Mouse (Mus musculus) liver, embryonic 11.5 days (tissue): Measurements from ENCODE around the gene Tfcp2. TPM values are rescaled to one million over a fixed set of nuclear protein-coding genes. Genes with fewer than 3 reads are reported as not detected.

ENCODE experiments used
- ATAC-seq: fragments of 200-750 bp; cut with Nextera tagmentation; replicated peaks from 2 replicates; pipeline ENCODE4 v1.8.0; 2017; ENCODE audit warnings: moderate number of reproducible peaks, mild to moderate bottlenecking, moderate TSS enrichment, moderate library complexity; ENCODE audit not compliant: low FRiP score
- DNase-seq: peaks from one replicate; pipeline ENCODE4 v3.0.0-alpha.2; 2017; ENCODE audit warnings: low spot score
- H3K27ac ChIP-seq: fragments of 300-500 bp; sonication (generic); 2 replicates; pipeline ENCODE4 v1.5.1; 2014; ENCODE audit warnings: mild to moderate bottlenecking, low read depth, low read length, control low read depth
- H3K27me3 ChIP-seq: fragments of 300-500 bp; sonication (generic); replicated peaks from 2 replicates; pipeline ENCODE4 v1.6.1; 2014; ENCODE audit warnings: low read length, mixed read lengths; ENCODE audit not compliant: control insufficient read depth, insufficient read depth
- H3K36me3 ChIP-seq: fragments of 300-500 bp; sonication (generic); 2 replicates; pipeline ENCODE4 v1.6.1; 2014; ENCODE audit warnings: mild to moderate bottlenecking, low read length, moderate library complexity, mixed read lengths; ENCODE audit not compliant: control insufficient read depth, insufficient read depth
- H3K4me1 ChIP-seq: fragments of 300-500 bp; sonication (generic); replicated peaks from 2 replicates; pipeline ENCODE4 v1.6.1; 2014; ENCODE audit warnings: low read length, mixed read lengths; ENCODE audit not compliant: control insufficient read depth, insufficient read depth
- H3K4me2 ChIP-seq: fragments of 300-500 bp; sonication (generic); 2 replicates; pipeline ENCODE4 v1.6.1; 2014; ENCODE audit warnings: mild to moderate bottlenecking, control low read depth, moderate library complexity
- H3K4me3 ChIP-seq: fragments of 300-500 bp; sonication (generic); 2 replicates; pipeline ENCODE4 v1.5.1; 2014; ENCODE audit warnings: low read depth, low read length, control low read depth
- H3K9ac ChIP-seq: fragments of 300-500 bp; sonication (generic); 2 replicates; pipeline ENCODE4 v1.6.1; 2014; ENCODE audit warnings: low read depth, low read length, control low read depth
- H3K9me3 ChIP-seq: fragments of 300-500 bp; sonication (generic); 2 replicates; pipeline ENCODE4 v1.6.1; 2016; ENCODE audit warnings: low read length, inconsistent platforms, mixed read lengths; ENCODE audit not compliant: control insufficient read depth
- WGBS: fragments of 180-500 bp; shearing (Covaris S2); extraction: QIAGEN DNeasy Blood & Tissue Kit; methylation state at CpG from one replicate; pipeline ENCODE4 v1.1.7; 2014; 5-methylcytosine and 5-hydroxymethylcytosine counted together
- polyA plus RNA-seq: library from polyadenylated mRNA; unstranded; fragments of >200 nt; fragmentation: Nextera tagmentation; extraction: Ambion mirVana; gene quantifications from 2 replicates; pipeline ENCODE4 v1.2.1, GENCODE M21; 2014

Tfcp2 gene
- polyA plus RNA-seq, 1 experiment from 2014 or later = 12.8 TPM

- DNase-seq (no peak), ATAC-seq (no peak)
- no peaks in the 10 kb centered on the region for H3K9me3 ChIP-seq
- no peak overlapping the region for H3K9ac ChIP-seq
- H3K27me3 ChIP-seq = no peaks in the 10 kb centered on the region; the same call in 1 of the 2 replicates
- no peaks in the 10 kb centered on the region for H3K4me1 ChIP-seq
- H3K27ac ChIP-seq = no peak overlapping the region
- no peak overlapping the region for H3K4me2 ChIP-seq
- H3K4me3 ChIP-seq = no peak overlapping the region
- 56% methylated on average over 7 of the region's 8 CpGs for WGBS
- H3K36me3 ChIP-seq = no peaks in the 10 kb centered on the region
Observed at GRCm38 (mm10) chr15:100590436-100590835, 38.6 kb upstream of the Tfcp2 start.

GRCm38 (mm10) chr15:100588297-100588696 is 36.5 kb upstream of the Tfcp2 start:
- DNase-seq (no peak), ATAC-seq (no peak)
- H3K4me2 ChIP-seq = no peak overlapping the region
- no peak overlapping the region for H3K9ac ChIP-seq
- no peaks in the 10 kb centered on the region for H3K36me3 ChIP-seq
- no peaks in the 10 kb centered on the region for H3K9me3 ChIP-seq
- WGBS = 46% methylated on average over 6 of the region's 6 CpGs
- no peak overlapping the region for H3K4me3 ChIP-seq
- no peaks in the 10 kb centered on the region for H3K4me1 ChIP-seq
- no peak overlapping the region for H3K27ac ChIP-seq
- no peaks in the 10 kb centered on the region; the same call in 1 of the 2 replicates for H3K27me3 ChIP-seq

- 77% methylated on average over 4 of the region's 4 CpGs for WGBS
- no peak for ATAC-seq
- no peaks in the 10 kb centered on the region for H3K36me3 ChIP-seq
- no peak overlapping the region for H3K27ac ChIP-seq
- H3K9me3 ChIP-seq = no peaks in the 10 kb centered on the region
- H3K27me3 ChIP-seq = no peaks in the 10 kb centered on the region; the same call in 1 of the 2 replicates
- H3K4me1 ChIP-seq = no peaks in the 10 kb centered on the region
- H3K4me2 ChIP-seq = no peak overlapping the region
- no peak overlapping the region for H3K4me3 ChIP-seq
- no peak overlapping the region for H3K9ac ChIP-seq
- no peak for DNase-seq
Observed at GRCm38 (mm10) chr15:100587166-100587565, 35.4 kb upstream of the Tfcp2 start.

- no peak for ATAC-seq
- DNase-seq = no peak
- no peaks in the 10 kb centered on the region; the same call in 1 of the 2 replicates for H3K27me3 ChIP-seq
- H3K4me2 ChIP-seq = no peak overlapping the region
- H3K36me3 ChIP-seq = no peaks in the 10 kb centered on the region
- no peak overlapping the region for H3K27ac ChIP-seq
- no peaks in the 10 kb centered on the region for H3K4me1 ChIP-seq
- no peak overlapping the region for H3K9ac ChIP-seq
- H3K9me3 ChIP-seq = no peaks in the 10 kb centered on the region
- no peak overlapping the region for H3K4me3 ChIP-seq
- 87% methylated on average over 16 of the region's 16 CpGs for WGBS
Observed at GRCm38 (mm10) chr15:100585931-100586330, 34.1 kb upstream of the Tfcp2 start.

GRCm38 (mm10) chr15:100580108-100580507 is 28.3 kb upstream of the Tfcp2 start:
- H3K9me3 ChIP-seq = no peaks in the 10 kb centered on the region
- DNase-seq (no peak), ATAC-seq (no peak)
- H3K27ac ChIP-seq = no peak overlapping the region
- no peaks in the 10 kb centered on the region for H3K36me3 ChIP-seq
- H3K4me3 ChIP-seq = no peak overlapping the region
- H3K9ac ChIP-seq = no peak overlapping the region
- no peak overlapping the region for H3K4me2 ChIP-seq
- no peaks in the 10 kb centered on the region for H3K4me1 ChIP-seq
- no peaks in the 10 kb centered on the region; the same call in 1 of the 2 replicates for H3K27me3 ChIP-seq
- 89% methylated on average over 10 of the region's 10 CpGs for WGBS

GRCm38 (mm10) chr15:100577972-100578371 is 26.2 kb upstream of the Tfcp2 start:
- Histone ChIP-seq H3K9me3 (no peaks in the 10 kb centered on the region), H3K27ac (no peak overlapping the region), H3K9ac (no peak overlapping the region), H3K36me3 (no peaks in the 10 kb centered on the region), H3K4me2 (no peak overlapping the region), H3K27me3 (no peaks in the 10 kb centered on the region; the same call in 1 of the 2 replicates), H3K4me3 (no peak overlapping the region), H3K4me1 (no peaks in the 10 kb centered on the region)
- WGBS = 81% methylated on average over 16 of the region's 16 CpGs
- DNase-seq (no peak), ATAC-seq (no peak)

- no peaks in the 10 kb centered on the region for H3K36me3 ChIP-seq
- no peak for DNase-seq
- WGBS = 71% methylated on average over 6 of the region's 6 CpGs
Observed at GRCm38 (mm10) chr15:100576810-100577209, 25.0 kb upstream of the Tfcp2 start.

GRCm38 (mm10) chr15:100576392-100576791 is 24.6 kb upstream of the Tfcp2 start:
- DNase-seq = no peak
- 76% methylated on average over 6 of the region's 6 CpGs for WGBS
- ATAC-seq = no peak

More at GRCm38 (mm10) chr15:100576810-100577209, 25.0 kb upstream of the Tfcp2 start:
- H3K4me1 ChIP-seq = no peaks in the 10 kb centered on the region
- H3K27ac ChIP-seq = no peak overlapping the region
- no peak overlapping the region for H3K4me3 ChIP-seq
- no peaks in the 10 kb centered on the region for H3K27me3 ChIP-seq
- no peak for ATAC-seq
- no peak overlapping the region for H3K4me2 ChIP-seq
- H3K9ac ChIP-seq = no peak overlapping the region
- H3K9me3 ChIP-seq = no peaks in the 10 kb centered on the region

GRCm38 (mm10) chr15:100575366-100575765 is 23.6 kb upstream of the Tfcp2 start:
- no peaks in the 10 kb centered on the region for H3K9me3 ChIP-seq
- no peak overlapping the region for H3K4me2 ChIP-seq
- H3K27me3 ChIP-seq = no peaks in the 10 kb centered on the region
- H3K27ac ChIP-seq = no peak overlapping the region
- no peak for DNase-seq
- H3K36me3 ChIP-seq = no peaks in the 10 kb centered on the region
- ATAC-seq = no peak
- no peaks in the 10 kb centered on the region for H3K4me1 ChIP-seq
- no peak overlapping the region for H3K9ac ChIP-seq
- H3K4me3 ChIP-seq = no peak overlapping the region
- 81% methylated on average over 12 of the region's 12 CpGs for WGBS

More at GRCm38 (mm10) chr15:100576392-100576791, 24.6 kb upstream of the Tfcp2 start:
- Histone ChIP-seq H3K4me3 (no peak overlapping the region), H3K27me3 (no peaks in the 10 kb centered on the region), H3K9ac (no peak overlapping the region), H3K36me3 (no peaks in the 10 kb centered on the region), H3K27ac (no peak overlapping the region), H3K4me1 (no peaks in the 10 kb centered on the region), H3K4me2 (no peak overlapping the region), H3K9me3 (no peaks in the 10 kb centered on the region)
